Mouse (Mus musculus): ENCODE measurements around the gene Gm11011. TPM values are rescaled to one million over a fixed set of nuclear protein-coding genes. Genes with fewer than 3 reads are reported as not detected.

Gm11011 gene
- polyA plus RNA-seq, 1 experiment from 2014 or later: not detected

- H3K9ac ChIP-seq (replicated peaks): no peak overlapping the region
- WGBS: 83% methylated on average over 8 of the region's 8 CpGs
Measured at GRCm38 (mm10) chr2:169610882-169611281, 23.3 kb upstream of the Gm11011 start.

DNA sequence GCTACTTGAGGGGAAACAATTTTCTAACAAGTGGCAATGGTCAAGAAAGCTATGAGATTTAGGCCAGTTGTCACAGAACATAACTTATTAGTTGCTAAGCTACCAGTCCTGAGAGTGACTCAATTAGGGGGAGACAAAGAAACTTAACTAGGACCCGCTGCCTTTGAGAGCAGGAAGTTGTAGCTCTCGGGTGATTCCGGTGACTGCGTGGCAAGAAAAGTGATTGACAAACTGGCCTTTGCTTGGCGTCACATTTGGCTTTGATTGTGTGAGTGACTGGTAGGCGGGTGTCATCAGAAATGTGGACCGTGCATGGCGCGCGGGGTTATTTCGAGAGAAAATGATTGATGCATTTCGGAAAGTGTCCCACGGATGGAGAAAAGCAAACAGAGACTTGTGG is 22.4 kb upstream of the Gm11011 start:
- Histone ChIP-seq H3K4me1 (peaks cover 18% of the 10 kb centered on the region), H3K27me3 (peaks cover 2% of the 10 kb centered on the region), H3K4me2 (replicated peaks) (no peak overlapping the region), H3K9ac (replicated peaks) (no peak overlapping the region), H3K9me3 (no peaks in the 10 kb centered on the region), H3K27ac (replicated peaks) (no peak overlapping the region), H3K36me3 (no peaks in the 10 kb centered on the region), H3K4me3 (no peak overlapping the region)
- 46% methylated on average over 13 of the region's 13 CpGs for WGBS
- no peak for ATAC-seq (replicated peaks)

More at GRCm38 (mm10) chr2:169610882-169611281, 23.3 kb upstream of the Gm11011 start:
- Histone ChIP-seq H3K9me3 (no peaks in the 10 kb centered on the region), H3K4me3 (no peak overlapping the region), H3K27ac (replicated peaks) (no peak overlapping the region), H3K27me3 (peaks cover 2% of the 10 kb centered on the region), H3K4me2 (replicated peaks) (no peak overlapping the region), H3K4me1 (peaks cover 18% of the 10 kb centered on the region), H3K36me3 (no peaks in the 10 kb centered on the region)
- no peak for ATAC-seq (replicated peaks)

- Histone ChIP-seq H3K9me3 (no peaks in the 10 kb centered on the region), H3K36me3 (no peaks in the 10 kb centered on the region), H3K4me1 (peaks cover 18% of the 10 kb centered on the region), H3K9ac (replicated peaks) (no peak overlapping the region), H3K4me3 (no peak overlapping the region), H3K27ac (replicated peaks) (no peak overlapping the region), H3K27me3 (peaks cover 2% of the 10 kb centered on the region), H3K4me2 (replicated peaks) (no peak overlapping the region)
- WGBS: 68% methylated on average over 2 of the region's 2 CpGs
- no peak for ATAC-seq (replicated peaks)
Measured at GRCm38 (mm10) chr2:169607787-169608186, 20.2 kb upstream of the Gm11011 start.

- peaks cover 14% of the 10 kb centered on the region for H3K4me1 ChIP-seq
Measured at GRCm38 (mm10) chr2:169606901-169607678, 19.5 kb upstream of the Gm11011 start.

DNA sequence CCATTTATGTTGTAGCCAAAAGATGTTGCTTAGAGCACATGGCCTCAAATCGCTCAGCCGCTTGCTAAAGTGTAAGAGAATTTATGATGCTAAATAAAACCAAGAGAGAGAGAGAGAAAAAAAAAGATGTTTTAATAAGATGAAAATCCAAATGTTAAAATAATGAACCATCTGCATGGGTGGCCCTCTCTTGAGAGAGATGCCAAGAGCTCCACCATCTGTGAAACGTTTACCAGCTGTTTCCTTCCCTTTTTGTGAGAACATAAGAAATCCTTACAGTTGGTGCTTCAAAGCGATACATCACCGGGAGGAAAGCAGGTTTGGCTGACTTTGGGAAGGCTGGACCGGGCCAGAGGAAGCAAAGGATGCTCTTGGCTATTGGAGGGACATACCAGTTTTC is 12.6 kb upstream of the Gm11011 start:
- H3K36me3 ChIP-seq: no peaks in the 10 kb centered on the region
- H3K9me3 ChIP-seq: no peaks in the 10 kb centered on the region
- H3K27me3 ChIP-seq: no peaks in the 10 kb centered on the region
- H3K27ac ChIP-seq (replicated peaks): peak overlapping the region; percentile 54
- peaks cover 41% of the 10 kb centered on the region for H3K4me1 ChIP-seq
- H3K9ac ChIP-seq (replicated peaks): no peak overlapping the region
- WGBS: 56% methylated on average over 6 of the region's 6 CpGs
- H3K4me2 ChIP-seq (replicated peaks): no peak overlapping the region
- peak; percentile 32; the same call in 1 of the 2 replicates for ATAC-seq (replicated peaks)
- no peak overlapping the region for H3K4me3 ChIP-seq

More at GRCm38 (mm10) chr2:169606901-169607678, 19.5 kb upstream of the Gm11011 start:
- no peaks in the 10 kb centered on the region for H3K36me3 ChIP-seq
- WGBS: 70% methylated on average over 13 of the region's 13 CpGs
- peaks cover 2% of the 10 kb centered on the region for H3K27me3 ChIP-seq
- H3K9ac ChIP-seq (replicated peaks): no peak overlapping the region
- H3K4me3 ChIP-seq: no peak overlapping the region
- H3K9me3 ChIP-seq: no peaks in the 10 kb centered on the region
- no peak for ATAC-seq (replicated peaks)
- no peak overlapping the region for H3K4me2 ChIP-seq (replicated peaks)
- H3K27ac ChIP-seq (replicated peaks): no peak overlapping the region

- H3K27me3 ChIP-seq: no peaks in the 10 kb centered on the region
- peaks cover 41% of the 10 kb centered on the region for H3K4me1 ChIP-seq
- no peak overlapping the region for H3K4me3 ChIP-seq
- H3K4me2 ChIP-seq (replicated peaks): no peak overlapping the region
- no peak for ATAC-seq (replicated peaks)
- H3K36me3 ChIP-seq: no peaks in the 10 kb centered on the region
- no peaks in the 10 kb centered on the region for H3K9me3 ChIP-seq
- 71% methylated on average over 4 of the region's 4 CpGs for WGBS
- no peak overlapping the region for H3K9ac ChIP-seq (replicated peaks)
- peak overlapping the region; percentile 54 for H3K27ac ChIP-seq (replicated peaks)
Measured at GRCm38 (mm10) chr2:169599591-169599990, 12.0 kb upstream of the Gm11011 start.

GRCm38 (mm10) chr2:169597971-169598370 is 10.4 kb upstream of the Gm11011 start:
- no peak for ATAC-seq (replicated peaks)
- no peak overlapping the region for H3K9ac ChIP-seq (replicated peaks)
- no peaks in the 10 kb centered on the region for H3K27me3 ChIP-seq
- H3K4me1 ChIP-seq: peaks cover 41% of the 10 kb centered on the region
- no peak overlapping the region for H3K4me2 ChIP-seq (replicated peaks)
- H3K4me3 ChIP-seq: no peak overlapping the region
- 56% methylated on average over 8 of the region's 8 CpGs for WGBS
- H3K36me3 ChIP-seq: no peaks in the 10 kb centered on the region
- no peaks in the 10 kb centered on the region for H3K9me3 ChIP-seq
- peak overlapping the region; percentile 65; the same call in 1 of the 2 replicates for H3K27ac ChIP-seq (replicated peaks)

DNA sequence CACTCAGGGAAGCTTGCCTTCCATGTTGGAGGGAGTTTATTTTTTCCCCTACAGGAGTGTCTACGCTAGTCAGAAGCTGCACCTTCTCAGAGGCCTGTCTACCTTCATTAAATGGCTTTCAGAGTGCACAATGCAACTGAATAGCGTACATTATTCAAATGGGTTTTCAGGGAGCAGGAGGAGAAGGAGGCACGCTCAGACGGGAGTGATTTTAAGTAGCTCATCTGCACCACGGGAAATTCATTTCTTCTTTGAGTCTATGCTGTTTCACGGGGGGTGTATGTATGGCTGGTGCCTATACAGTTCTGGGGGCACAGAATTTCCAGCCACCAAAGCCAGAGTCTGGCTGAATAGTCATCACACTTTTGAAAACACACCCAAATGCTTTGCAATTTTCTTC is 9.8 kb upstream of the Gm11011 start:
- Histone ChIP-seq H3K27ac (replicated peaks) (no peak overlapping the region; the same call in 1 of the 2 replicates), H3K4me2 (replicated peaks) (no peak overlapping the region), H3K4me1 (peaks cover 41% of the 10 kb centered on the region), H3K9me3 (no peaks in the 10 kb centered on the region), H3K27me3 (no peaks in the 10 kb centered on the region), H3K9ac (replicated peaks) (no peak overlapping the region), H3K4me3 (no peak overlapping the region), H3K36me3 (no peaks in the 10 kb centered on the region)
- peak; percentile 63; the same call in 1 of the 2 replicates for ATAC-seq (replicated peaks)
- 24% methylated on average over 6 of the region's 6 CpGs for WGBS

- H3K4me3 ChIP-seq: no peak overlapping the region
- no peak for ATAC-seq (replicated peaks)
- H3K27me3 ChIP-seq: no peaks in the 10 kb centered on the region
- H3K4me2 ChIP-seq (replicated peaks): no peak overlapping the region
- H3K27ac ChIP-seq (replicated peaks): no peak overlapping the region
- 30% methylated on average over 3 of the region's 3 CpGs for WGBS
- H3K4me1 ChIP-seq: peaks cover 17% of the 10 kb centered on the region
- no peaks in the 10 kb centered on the region for H3K9me3 ChIP-seq
- H3K9ac ChIP-seq (replicated peaks): no peak overlapping the region
- no peaks in the 10 kb centered on the region for H3K36me3 ChIP-seq
Measured at GRCm38 (mm10) chr2:169593742-169594141, 6.2 kb upstream of the Gm11011 start.

GRCm38 (mm10) chr2:169590412-169590811 is 2.9 kb upstream of the Gm11011 start:
- Histone ChIP-seq H3K27me3 (no peaks in the 10 kb centered on the region), H3K9ac (replicated peaks) (no peak overlapping the region), H3K36me3 (no peaks in the 10 kb centered on the region), H3K9me3 (no peaks in the 10 kb centered on the region), H3K27ac (replicated peaks) (no peak overlapping the region), H3K4me2 (replicated peaks) (no peak overlapping the region), H3K4me3 (no peak overlapping the region), H3K4me1 (peaks cover under 1% of the 10 kb centered on the region; the same call in 1 of the 2 replicates)
- WGBS: 86% methylated on average over 8 of the region's 8 CpGs
- ATAC-seq (replicated peaks): no peak

- no peak overlapping the region for H3K9ac ChIP-seq (replicated peaks)
- ATAC-seq (replicated peaks): no peak
- 94% methylated on average over 10 of the region's 10 CpGs for WGBS
Measured at GRCm38 (mm10) chr2:169589697-169590096, 2.2 kb upstream of the Gm11011 start.

GRCm38 (mm10) chr2:169586688-169587087 is 857 bp downstream of the Gm11011 start:
- Histone ChIP-seq H3K36me3 (no peaks in the 10 kb centered on the region), H3K27me3 (no peaks in the 10 kb centered on the region), H3K9me3 (no peaks in the 10 kb centered on the region), H3K9ac (replicated peaks) (no peak overlapping the region), H3K4me3 (no peak overlapping the region), H3K4me2 (replicated peaks) (no peak overlapping the region), H3K27ac (replicated peaks) (no peak overlapping the region), H3K4me1 (peaks cover 11% of the 10 kb centered on the region)
- WGBS: 92% methylated on average over 3 of the region's 3 CpGs
- ATAC-seq (replicated peaks): no peak

More at GRCm38 (mm10) chr2:169589697-169590096, 2.2 kb upstream of the Gm11011 start:
- Histone ChIP-seq H3K27ac (replicated peaks) (no peak overlapping the region), H3K4me3 (no peak overlapping the region), H3K4me2 (replicated peaks) (no peak overlapping the region), H3K27me3 (no peaks in the 10 kb centered on the region), H3K36me3 (no peaks in the 10 kb centered on the region), H3K4me1 (peaks cover 8% of the 10 kb centered on the region), H3K9me3 (no peaks in the 10 kb centered on the region)
